Mouse (Mus musculus): ENCODE measurements around the gene Mpc2. TPM values are rescaled to one million over a fixed set of nuclear protein-coding genes. Genes with fewer than 3 reads are reported as not detected.

The Mpc2 gene
- polyA plus RNA-seq, 1 experiment = 77.7 TPM

DNA sequence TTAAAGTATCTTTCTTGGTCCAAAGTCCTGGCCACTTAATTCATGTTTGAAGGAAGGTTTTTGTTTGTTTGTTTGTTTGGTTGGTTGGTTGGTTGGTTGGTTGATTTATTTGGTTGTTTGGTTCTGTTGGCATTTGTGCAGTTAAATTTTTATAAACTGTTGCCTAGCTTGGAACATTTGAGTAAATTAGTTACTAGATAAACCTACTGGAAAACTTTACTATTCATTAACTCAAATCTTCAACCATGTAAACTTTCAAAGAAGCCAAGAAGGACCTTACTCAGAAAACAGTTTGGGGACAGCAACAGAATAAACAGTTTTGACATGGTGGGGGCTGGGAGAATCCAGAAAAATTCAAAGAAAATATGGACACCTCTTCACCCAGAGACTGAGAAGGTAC, 8.5 kb downstream of the Mpc2 start:
- Histone ChIP-seq H3K36me3 (ENCODE audit: control insufficient read depth, insufficient read depth, low read length) (no peaks in the 10 kb centered on the region), H3K27me3 (ENCODE audit: control insufficient read depth, insufficient read depth, low read length) (no peaks in the 10 kb centered on the region), H3K4me1 (ENCODE audit: control insufficient read depth, insufficient read depth, insufficient read length, low read length) (no peaks in the 10 kb centered on the region), H3K27ac (ENCODE audit: insufficient read depth, low read depth, low read length) (no peak overlapping the region), H3K4me3 (ENCODE audit: low read depth, low read length) (no peak overlapping the region)
- TF ChIP-seq POLR2A (IDR thresholded peaks at IDR 0.05; ENCODE audit: low read depth, low read length) (no peak), CTCF (IDR thresholded peaks at IDR 0.05; ENCODE audit: extremely low read depth, insufficient read length, insufficient replicate concordance, low read depth, low read length) (no peak)

DNA sequence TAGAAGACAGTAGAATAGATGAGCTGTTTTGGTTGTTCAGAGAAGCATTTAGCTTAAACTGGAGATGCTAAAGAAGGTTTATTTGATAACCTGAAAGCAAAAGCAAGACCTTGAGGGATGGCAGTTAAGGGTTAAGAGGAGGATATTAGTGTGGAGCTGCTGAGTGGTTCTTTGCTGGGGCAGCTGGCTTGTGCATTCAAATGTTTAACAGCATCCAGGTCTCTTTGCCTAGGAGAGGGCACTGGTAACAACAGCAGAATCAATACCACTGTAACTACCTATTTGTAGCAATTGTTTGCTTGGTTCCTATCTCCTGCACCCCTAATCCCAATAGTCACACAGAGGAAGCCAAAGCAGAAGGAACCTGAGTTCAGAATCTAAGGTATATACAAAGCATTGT, 9.3 kb downstream of the Mpc2 start:
- no peaks in the 10 kb centered on the region for H3K27me3 ChIP-seq (ENCODE audit: control insufficient read depth, insufficient read depth, low read length)
- no peaks in the 10 kb centered on the region for H3K4me1 ChIP-seq (ENCODE audit: control insufficient read depth, insufficient read depth, insufficient read length, low read length)
- no peak overlapping the region for H3K4me3 ChIP-seq (ENCODE audit: low read depth, low read length)
- TF ChIP-seq POLR2A (IDR thresholded peaks at IDR 0.05; ENCODE audit: low read depth, low read length) (no peak), CTCF (IDR thresholded peaks at IDR 0.05; ENCODE audit: extremely low read depth, insufficient read length, insufficient replicate concordance, low read depth, low read length) (no peak)
- no peak overlapping the region for H3K27ac ChIP-seq (ENCODE audit: insufficient read depth, low read depth, low read length)
- no peaks in the 10 kb centered on the region for H3K36me3 ChIP-seq (ENCODE audit: control insufficient read depth, insufficient read depth, low read length)

DNA sequence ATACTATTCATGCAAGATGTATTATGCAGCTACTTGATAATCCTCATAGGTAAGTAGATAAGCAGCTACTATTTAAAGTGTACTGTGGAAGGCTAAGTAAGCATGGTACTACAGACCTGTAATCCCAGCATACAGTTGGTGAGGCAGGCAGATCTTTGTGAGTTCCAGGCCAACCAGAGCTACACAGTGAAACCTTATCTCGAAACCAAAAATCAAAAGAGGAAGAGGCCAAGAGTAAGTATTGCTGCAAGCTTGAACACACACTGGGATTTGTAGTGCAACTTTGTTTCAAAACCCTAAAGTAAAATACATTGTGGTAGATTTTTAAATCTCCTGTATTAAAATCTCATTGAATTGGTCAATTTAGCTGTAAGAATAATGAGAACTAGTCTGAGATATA, 11.1 kb downstream of the Mpc2 start:
- WGBS = 78% methylated on average over 1 of the region's 1 CpGs
- Histone ChIP-seq H3K27ac (ENCODE audit: insufficient read depth, low read depth, low read length) (no peak overlapping the region), H3K4me1 (ENCODE audit: control insufficient read depth, insufficient read depth, insufficient read length, low read length) (no peaks in the 10 kb centered on the region)

DNA sequence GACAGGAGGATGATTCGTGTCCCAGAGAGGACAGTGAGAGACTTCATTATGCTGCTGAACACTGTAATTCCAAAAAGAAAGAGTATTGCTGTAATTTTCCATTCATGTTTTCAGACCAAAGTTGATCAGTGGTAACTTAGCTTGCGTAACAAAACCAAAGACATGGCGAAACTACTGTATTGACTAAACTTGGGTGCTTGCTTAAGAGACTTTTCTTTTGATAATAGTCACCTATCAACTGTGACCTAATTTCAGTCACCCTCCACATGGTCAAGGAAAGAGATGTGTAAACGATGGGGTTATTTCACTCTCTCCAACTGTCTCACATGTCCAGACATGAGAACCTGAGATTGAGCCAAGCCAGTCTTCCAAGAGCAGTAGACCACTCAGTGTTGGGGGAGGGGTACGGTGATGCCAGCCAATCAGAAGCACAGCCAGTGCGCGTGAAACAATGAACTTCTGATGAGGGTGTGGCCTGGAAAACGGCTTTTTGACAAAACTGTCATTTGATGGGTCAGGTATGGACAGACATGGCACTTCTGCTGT, 24.3 kb downstream of the Mpc2 start, which contains the start of gene Adcy10:
Gene Adcy10 (plus strand): TSS at position 496 of the 546 bp plus-strand sequence.
- Histone ChIP-seq H3K27me3 (ENCODE audit: control insufficient read depth, insufficient read depth, low read length) (no peaks in the 10 kb centered on the region), H3K27ac (ENCODE audit: insufficient read depth, low read depth, low read length) (no peak within 1 kb of the TSS), H3K36me3 (ENCODE audit: control insufficient read depth, insufficient read depth, low read length) (peaks cover 20% of the 10 kb centered on the region), H3K4me1 (ENCODE audit: control insufficient read depth, insufficient read depth, insufficient read length, low read length) (no peaks in the 10 kb centered on the region), H3K4me3 (ENCODE audit: low read depth, low read length) (no peak within 1 kb of the TSS)
- WGBS = 86% methylated on average over 8 of the region's 8 CpGs
- TF ChIP-seq CTCF (IDR thresholded peaks at IDR 0.05; ENCODE audit: extremely low read depth, insufficient read length, insufficient replicate concordance, low read depth, low read length) = no peak
- TF ChIP-seq POLR2A (IDR thresholded peaks at IDR 0.05; ENCODE audit: low read depth, low read length) = no peak

More for the DNA sequence above, 11.1 kb downstream of the Mpc2 start:
- Histone ChIP-seq H3K4me3 (ENCODE audit: low read depth, low read length) (no peak overlapping the region), H3K36me3 (ENCODE audit: control insufficient read depth, insufficient read depth, low read length) (0 out of 2 replicates have a peak, but pooled peaks cover 2% of the 10 kb centered on the region), H3K27me3 (ENCODE audit: control insufficient read depth, insufficient read depth, low read length) (no peaks in the 10 kb centered on the region)
- no peak for TF ChIP-seq CTCF (IDR thresholded peaks at IDR 0.05; ENCODE audit: extremely low read depth, insufficient read length, insufficient replicate concordance, low read depth, low read length)
- no peak for TF ChIP-seq POLR2A (IDR thresholded peaks at IDR 0.05; ENCODE audit: low read depth, low read length)

DNA sequence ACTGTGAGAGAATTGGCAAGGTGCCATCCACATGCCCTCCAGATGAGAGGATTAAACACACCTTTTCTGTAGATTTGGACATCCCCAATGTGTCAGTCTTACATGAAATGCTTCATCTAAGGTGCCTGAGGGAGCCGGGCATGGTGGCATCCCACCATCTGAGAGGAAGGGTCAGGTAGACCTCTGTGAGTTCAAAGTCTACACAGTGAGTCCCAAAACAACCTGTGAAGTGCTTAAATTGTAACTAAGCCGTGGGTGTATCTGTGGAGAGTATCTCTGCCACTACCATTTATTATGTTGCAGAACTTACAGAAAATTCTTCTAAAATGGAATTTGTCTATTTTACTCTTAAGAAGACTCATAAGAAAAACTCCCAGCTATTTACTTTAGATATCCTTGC, 25.7 kb downstream of the Mpc2 start:
- Histone ChIP-seq H3K36me3 (ENCODE audit: control insufficient read depth, insufficient read depth, low read length) (peaks cover 12% of the 10 kb centered on the region), H3K4me3 (ENCODE audit: low read depth, low read length) (no peak overlapping the region), H3K27me3 (ENCODE audit: control insufficient read depth, insufficient read depth, low read length) (no peaks in the 10 kb centered on the region), H3K4me1 (ENCODE audit: control insufficient read depth, insufficient read depth, insufficient read length, low read length) (no peaks in the 10 kb centered on the region), H3K27ac (ENCODE audit: insufficient read depth, low read depth, low read length) (no peak overlapping the region)
- 77% methylated on average over 2 of the region's 2 CpGs for WGBS
- TF ChIP-seq POLR2A (IDR thresholded peaks at IDR 0.05; ENCODE audit: low read depth, low read length) = no peak
- no peak for TF ChIP-seq CTCF (IDR thresholded peaks at IDR 0.05; ENCODE audit: extremely low read depth, insufficient read length, insufficient replicate concordance, low read depth, low read length)

DNA sequence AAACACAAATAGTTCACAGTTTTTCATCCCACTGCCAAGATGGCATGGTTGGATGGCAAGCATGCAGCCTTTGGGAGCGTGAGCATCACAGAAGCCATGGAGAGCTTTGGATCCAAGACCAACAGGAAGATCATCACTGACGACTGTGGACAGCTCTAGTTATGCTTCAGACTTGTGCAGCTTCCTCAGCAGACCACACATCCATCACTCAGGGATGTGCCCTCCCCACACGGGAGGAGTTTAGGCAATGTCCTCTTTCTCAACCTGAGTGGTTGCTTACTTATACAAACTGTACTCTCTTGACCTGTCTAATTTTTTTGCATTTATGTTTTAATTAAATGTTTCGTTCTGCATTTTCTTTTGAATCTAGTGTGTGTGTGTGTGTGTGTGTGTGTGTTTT, 28.8 kb downstream of the Mpc2 start:
- Histone ChIP-seq H3K4me3 (ENCODE audit: low read depth, low read length) (no peak overlapping the region), H3K27me3 (ENCODE audit: control insufficient read depth, insufficient read depth, low read length) (no peaks in the 10 kb centered on the region), H3K36me3 (ENCODE audit: control insufficient read depth, insufficient read depth, low read length) (no peaks in the 10 kb centered on the region), H3K4me1 (ENCODE audit: control insufficient read depth, insufficient read depth, insufficient read length, low read length) (no peaks in the 10 kb centered on the region), H3K27ac (ENCODE audit: insufficient read depth, low read depth, low read length) (no peak overlapping the region)
- 80% methylated on average over 4 of the region's 4 CpGs for WGBS
- no peak for TF ChIP-seq POLR2A (IDR thresholded peaks at IDR 0.05; ENCODE audit: low read depth, low read length)
- TF ChIP-seq CTCF (IDR thresholded peaks at IDR 0.05; ENCODE audit: extremely low read depth, insufficient read length, insufficient replicate concordance, low read depth, low read length) = no peak

GRCm38 (mm10) chr1:165498856-165499255, 38.4 kb downstream of the Mpc2 start:
- no peaks in the 10 kb centered on the region for H3K4me1 ChIP-seq (ENCODE audit: control insufficient read depth, insufficient read depth, insufficient read length, low read length)
- TF ChIP-seq CTCF (IDR thresholded peaks at IDR 0.05; ENCODE audit: extremely low read depth, insufficient read length, insufficient replicate concordance, low read depth, low read length) = no peak
- no peak for TF ChIP-seq POLR2A (IDR thresholded peaks at IDR 0.05; ENCODE audit: low read depth, low read length)
- H3K27ac ChIP-seq (ENCODE audit: insufficient read depth, low read depth, low read length) = no peak overlapping the region
- H3K36me3 ChIP-seq (ENCODE audit: control insufficient read depth, insufficient read depth, low read length) = no peaks in the 10 kb centered on the region
- no peak overlapping the region for H3K4me3 ChIP-seq (ENCODE audit: low read depth, low read length)
- H3K27me3 ChIP-seq (ENCODE audit: control insufficient read depth, insufficient read depth, low read length) = no peaks in the 10 kb centered on the region
- 73% methylated on average over 3 of the region's 3 CpGs for WGBS
